Mouse (Mus musculus) kidney, postnatal 0 days (tissue): Measurements from ENCODE around the gene Gatad2b. TPM values are rescaled to one million over a fixed set of nuclear protein-coding genes. Genes with fewer than 3 reads are reported as not detected.

Experiments used
- ATAC-seq: fragments of 200-750 bp; cut with Nextera tagmentation; replicated peaks from 2 replicates; pipeline ENCODE4 v1.8.0; 2017; ENCODE audit warnings: low read depth, moderate number of reproducible peaks, moderate TSS enrichment, moderate library complexity; ENCODE audit not compliant: low FRiP score
- DNase-seq: peaks from one replicate; pipeline ENCODE4 v3.0.0-alpha.2; 2016; ENCODE audit warnings: low spot score
- H3K27ac ChIP-seq: fragments of 300-500 bp; sonication (generic); 2 replicates; pipeline ENCODE4 v1.5.1; 2014; ENCODE audit warnings: mild to moderate bottlenecking
- H3K27me3 ChIP-seq: fragments of 300-500 bp; sonication (generic); 2 replicates; pipeline ENCODE4 v1.6.1; 2014; ENCODE audit warnings: low read length, mixed read lengths; ENCODE audit not compliant: insufficient read depth
- H3K36me3 ChIP-seq: fragments of 300-500 bp; sonication (generic); 2 replicates; pipeline ENCODE4 v1.6.1; 2014; ENCODE audit warnings: low read length, mixed read lengths; ENCODE audit not compliant: insufficient read depth
- H3K4me1 ChIP-seq: fragments of 300-500 bp; sonication (generic); replicated peaks from 2 replicates; pipeline ENCODE4 v1.6.1; 2014; ENCODE audit warnings: antibody characterized with exemption, low read length, mixed read lengths; ENCODE audit not compliant: insufficient read depth
- H3K4me2 ChIP-seq: fragments of 300-500 bp; sonication (generic); 2 replicates; pipeline ENCODE4 v1.6.1; 2014; ENCODE audit warnings: mild to moderate bottlenecking, low read length, moderate library complexity, mixed read lengths
- H3K4me3 ChIP-seq: fragments of 300-500 bp; sonication (generic); replicated peaks from 2 replicates; pipeline ENCODE4 v1.5.1; 2014; ENCODE audit warnings: low read depth, low read length
- H3K9ac ChIP-seq: fragments of 300-500 bp; sonication (generic); 2 replicates; pipeline ENCODE4 v1.6.1; 2014; ENCODE audit warnings: low read depth, low read length
- H3K9me3 ChIP-seq: fragments of 300-500 bp; sonication (generic); replicated peaks from 2 replicates; pipeline ENCODE4 v1.6.1; 2016; ENCODE audit warnings: low read length, inconsistent platforms, mixed read lengths
- CTCF ChIP-seq: IDR thresholded peaks from 2 replicates; pipeline ENCODE4 v1.5.1; 2016; ENCODE audit warnings: antibody characterized with exemption, low read depth, mild to moderate bottlenecking, moderate library complexity
- WGBS: fragments of 180-500 bp; shearing (Covaris S2); extraction: QIAGEN DNeasy Blood & Tissue Kit; methylation state at CpG from one replicate; pipeline ENCODE4 v1.1.7; 2014; 5-methylcytosine and 5-hydroxymethylcytosine counted together
- polyA plus RNA-seq: library from polyadenylated mRNA; unstranded; fragments of >200 nt; fragmentation: Nextera tagmentation; extraction: Ambion mirVana; gene quantifications from 2 replicates; pipeline ENCODE4 v1.2.1, GENCODE M21; 2015

The Gatad2b gene
- polyA plus RNA-seq, 1 experiment from 2014 or later, result 8.1 TPM

DNA sequence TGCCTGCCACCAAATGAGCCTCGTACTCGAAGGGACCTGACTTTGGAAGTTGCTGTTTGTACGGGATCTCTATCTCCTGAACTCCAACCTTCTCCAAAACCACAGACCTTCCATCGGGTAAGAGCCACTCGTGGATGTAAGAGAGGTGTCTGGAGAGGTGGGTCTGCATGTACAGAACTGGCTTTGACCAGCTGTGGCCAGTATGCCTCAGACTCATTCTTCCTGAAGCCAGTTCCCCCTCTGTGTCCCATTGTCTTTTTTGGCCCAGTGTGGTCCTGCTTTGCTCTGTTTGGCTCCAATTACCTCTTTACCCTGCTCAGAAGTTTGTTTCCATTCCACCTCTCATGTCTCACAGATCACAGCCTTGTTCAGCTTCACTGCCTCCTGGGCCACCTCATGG lies 85.5 kb downstream of the Gatad2b start:
- ATAC-seq (no peak), DNase-seq (no peak)
- WGBS, result 74% methylated on average over 5 of the region's 5 CpGs
- no peak for TF ChIP-seq CTCF
- H3K36me3 ChIP-seq, result no peaks in the 10 kb centered on the region
- no peak overlapping the region for H3K4me2 ChIP-seq
- H3K27me3 ChIP-seq, result no peaks in the 10 kb centered on the region
- H3K27ac ChIP-seq, result no peak overlapping the region
- no peak overlapping the region for H3K9ac ChIP-seq
- no peaks in the 10 kb centered on the region for H3K4me1 ChIP-seq
- no peak overlapping the region for H3K4me3 ChIP-seq
- no peaks in the 10 kb centered on the region for H3K9me3 ChIP-seq

GRCm38 (mm10) chr3:90381727-90382126 lies 88.7 kb downstream of the Gatad2b start:
- no peak overlapping the region for H3K27ac ChIP-seq
- H3K27me3 ChIP-seq, result no peaks in the 10 kb centered on the region
- H3K4me2 ChIP-seq, result no peak overlapping the region
- WGBS, result 66% methylated on average over 11 of the region's 11 CpGs
- no peak overlapping the region for H3K4me3 ChIP-seq
- no peak for TF ChIP-seq CTCF
- H3K9me3 ChIP-seq, result no peaks in the 10 kb centered on the region
- ATAC-seq (no peak), DNase-seq (no peak)
- no peaks in the 10 kb centered on the region for H3K4me1 ChIP-seq
- no peak overlapping the region for H3K9ac ChIP-seq
- 0 out of 2 replicates have a peak, but pooled peaks cover 5% of the 10 kb centered on the region for H3K36me3 ChIP-seq

DNA sequence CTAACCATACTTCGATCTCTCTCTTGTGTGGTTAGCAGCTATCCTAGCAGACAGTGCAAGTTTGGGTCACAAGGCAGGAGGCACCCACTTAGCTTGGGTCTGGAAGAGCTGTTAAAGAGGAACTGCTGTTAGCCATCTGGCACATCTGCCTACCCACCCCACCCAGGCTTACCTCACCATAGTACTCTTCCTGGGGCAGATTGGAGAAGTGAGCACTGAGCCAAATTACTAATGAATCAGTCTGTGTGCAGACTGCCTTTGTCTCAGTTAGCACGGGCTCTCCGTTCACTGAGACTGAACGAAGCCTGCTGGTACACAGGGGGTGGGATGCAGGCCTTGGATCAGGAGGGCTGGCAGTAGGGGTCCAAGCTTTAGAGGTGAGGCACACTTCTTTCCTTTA lies 90.7 kb downstream of the Gatad2b start:
- H3K36me3 ChIP-seq, result 0 out of 2 replicates have a peak, but pooled peaks cover 5% of the 10 kb centered on the region
- H3K27ac ChIP-seq, result no peak overlapping the region
- WGBS, result 81% methylated on average over 4 of the region's 4 CpGs
- H3K4me1 ChIP-seq, result peaks cover 8% of the 10 kb centered on the region; the same call in 1 of the 2 replicates
- no peaks in the 10 kb centered on the region for H3K27me3 ChIP-seq
- no peak overlapping the region for H3K4me3 ChIP-seq
- ATAC-seq (no peak), DNase-seq (no peak)
- H3K9ac ChIP-seq, result no peak overlapping the region
- TF ChIP-seq CTCF, result no peak
- no peak overlapping the region for H3K4me2 ChIP-seq
- no peaks in the 10 kb centered on the region for H3K9me3 ChIP-seq

DNA sequence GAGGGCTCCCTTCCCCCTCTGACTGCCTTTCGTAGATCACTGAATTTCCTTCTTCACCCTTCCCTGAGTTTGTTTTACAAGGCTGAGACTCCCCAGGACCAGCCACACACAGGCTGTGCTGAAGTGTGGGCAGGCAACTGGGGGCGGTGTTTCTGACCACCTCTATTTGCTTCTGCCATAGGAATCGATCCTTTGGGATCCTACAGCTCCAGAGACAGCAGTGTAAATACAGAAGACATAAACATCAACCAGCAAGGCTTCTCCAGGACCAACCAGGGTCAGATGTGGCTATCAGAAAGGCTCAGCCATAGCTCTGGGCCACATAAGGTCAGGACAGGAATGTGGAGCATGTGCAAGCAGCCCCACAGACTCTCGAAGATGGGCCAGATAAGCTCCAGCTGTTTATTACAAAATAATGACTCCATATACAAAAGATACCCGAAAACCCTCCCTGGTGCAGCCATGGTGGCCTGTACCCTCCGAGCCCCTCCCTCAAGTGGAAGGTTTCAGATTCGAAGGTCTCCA lies 91.9 kb downstream of the Gatad2b start:
- Histone ChIP-seq H3K27me3 (no peaks in the 10 kb centered on the region), H3K9me3 (no peaks in the 10 kb centered on the region), H3K27ac (peak overlapping the region; percentile 27; the same call in 1 of the 2 replicates), H3K4me3 (no peak overlapping the region), H3K9ac (no peak overlapping the region), H3K36me3 (0 out of 2 replicates have a peak, but pooled peaks cover 5% of the 10 kb centered on the region), H3K4me2 (no peak overlapping the region), H3K4me1 (peaks cover 10% of the 10 kb centered on the region; the same call in 1 of the 2 replicates)
- ATAC-seq, result no peak
- no peak for TF ChIP-seq CTCF
- WGBS, result 59% methylated on average over 7 of the region's 7 CpGs
- peak; percentile 33 for DNase-seq

GRCm38 (mm10) chr3:90386817-90387216 lies 93.8 kb downstream of the Gatad2b start:
- Histone ChIP-seq H3K4me3 (no peak overlapping the region), H3K36me3 (peaks cover 10% of the 10 kb centered on the region), H3K9ac (no peak overlapping the region), H3K9me3 (no peaks in the 10 kb centered on the region), H3K4me1 (peaks cover 15% of the 10 kb centered on the region; the same call in 1 of the 2 replicates), H3K27me3 (no peaks in the 10 kb centered on the region), H3K27ac (no peak overlapping the region), H3K4me2 (no peak overlapping the region)
- DNase-seq, result no peak
- no peak for TF ChIP-seq CTCF
- WGBS, result 88% methylated on average over 10 of the region's 10 CpGs
- no peak for ATAC-seq

- peaks cover 15% of the 10 kb centered on the region; the same call in 1 of the 2 replicates for H3K4me1 ChIP-seq
- TF ChIP-seq CTCF, result no peak
- WGBS, result 55% methylated on average over 11 of the region's 11 CpGs
- no peaks in the 10 kb centered on the region for H3K27me3 ChIP-seq
- no peak overlapping the region for H3K4me3 ChIP-seq
- peak; percentile 20 for DNase-seq
- H3K36me3 ChIP-seq, result peaks cover 17% of the 10 kb centered on the region
- 0 out of 2 replicates have a peak overlapping the region, but pooled peaks have one; percentile 6 for H3K4me2 ChIP-seq
- ATAC-seq, result no peak
- no peak overlapping the region for H3K9ac ChIP-seq
- no peak overlapping the region for H3K27ac ChIP-seq
- no peaks in the 10 kb centered on the region for H3K9me3 ChIP-seq
Measured at GRCm38 (mm10) chr3:90387483-90387882, 94.5 kb downstream of the Gatad2b start.
